ENCODE assay signal across 33 mouse cellular contexts in the genomic region with DNA sequence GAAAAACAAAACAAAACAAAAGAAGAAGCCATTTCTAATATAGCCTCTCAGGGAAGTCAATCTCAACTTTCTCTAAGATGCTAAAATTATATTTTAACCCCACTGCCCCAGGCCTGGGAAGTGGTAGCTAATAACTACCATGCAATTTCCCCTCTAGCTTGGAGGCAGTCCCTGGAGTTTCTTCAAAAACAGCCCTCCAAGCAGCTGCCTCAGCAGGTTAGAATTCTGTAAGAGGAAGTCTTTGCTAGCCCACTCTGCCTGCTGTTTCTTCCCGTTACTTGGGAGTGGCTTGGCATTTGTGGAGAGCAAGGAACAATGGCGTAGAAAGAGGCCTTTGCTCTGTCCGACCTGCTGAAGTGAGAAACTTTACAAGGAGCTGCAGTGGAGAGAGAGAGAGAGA. TPM values are rescaled to one million over a fixed set of nuclear protein-coding genes. Genes with fewer than 3 reads are reported as not detected.
DNase-seq lines count a peak whose midpoint lies in the region; ATAC-seq and TF ChIP-seq lines count a peak whose summit lies in the region.
"Had no signal": no experiment of that assay in that cellular context is flagged by ENCODE, and none has a peak within 500 bp of the region (broad histone marks: within the 10 kb centered on the region; RNA-seq: fewer than 3 reads in every experiment).

No protein-coding gene starts in this region.

- H3K27ac ChIP-seq in spleen, adult 2 months (ENCODE audit: insufficient read depth, low read length): peak overlapping the region; percentile 66
- H3K27ac ChIP-seq: embryonic facial prominence, embryonic 12.5 days; heart, embryonic 15.5 days; hindbrain, embryonic 12.5 days; hindbrain, postnatal 0 days; layer of hippocampus, adult 2 months; left cerebral cortex, adult 2 months; limb, embryonic 13.5 days; liver, embryonic 12.5 days; midbrain, embryonic 15.5 days; neural tube, embryonic 15.5 days had no signal

- WGBS in spleen, adult 2 months: 29% methylated on average over 3 of the region's 3 CpGs

- no peaks in the 10 kb centered on the region for H3K27me3 ChIP-seq in spleen, adult 2 months (ENCODE audit: control insufficient read depth, insufficient read depth, low read length)
- H3K27me3 ChIP-seq: CH12.LX; embryonic facial prominence, embryonic 12.5 days; heart, embryonic 15.5 days; hindbrain, embryonic 12.5 days; limb, embryonic 13.5 days; liver, embryonic 12.5 days; midbrain, embryonic 15.5 days; neural tube, embryonic 15.5 days had no signal

- ATAC-seq in granulocyte monocyte progenitor cell, adult 5-6 weeks (replicated peaks; ENCODE audit: poor library complexity, severe bottlenecking): peak; percentile 79
- ATAC-seq: forebrain, embryonic 14.5 days; hindbrain, postnatal 0 days; intestine, embryonic 16.5 days; liver, embryonic 12.5 days; lung, postnatal 0 days; midbrain, embryonic 15.5 days had no signal

- H3K36me3 ChIP-seq in spleen, adult 2 months (ENCODE audit: control insufficient read depth, insufficient read depth, low read length): no peaks in the 10 kb centered on the region
- H3K36me3 ChIP-seq: embryonic facial prominence, embryonic 12.5 days; heart, embryonic 15.5 days; hindbrain, embryonic 12.5 days; limb, embryonic 13.5 days; liver, embryonic 12.5 days; midbrain, embryonic 15.5 days; neural tube, embryonic 15.5 days had no signal

- no peak for DNase-seq in spleen, adult 2 months (ENCODE audit: low read depth in 1 of 2, low spot score in 2 of 2)
- no peak for DNase-seq in spleen, postnatal 14 days (ENCODE audit: low spot score in 2 of 2)
- DNase-seq in ZHBTc4 (ENCODE audit: low read depth, low spot score): peak; percentile 25
- DNase-seq in gastrocnemius, postnatal 25 days: no peak
- DNase-seq in adrenal gland, postnatal 14 days: no peak
- no peak for DNase-seq in kidney, adult 8-10 months
- DNase-seq: adrenal gland, postnatal 10 days; cerebellum, adult 2 months; cerebellum, postnatal 25 days; embryo, embryonic 11 days; gastrocnemius, postnatal 36 days; kidney, postnatal 14 days; lung, adult 18-20 months; lung, postnatal 4 days; retina, postnatal 1 day; right cerebral cortex, postnatal 14 days had no signal

- no peak for TF ChIP-seq POLR2A in spleen, adult 2 months (IDR thresholded peaks at IDR 0.05; ENCODE audit: low read depth, low read length)

- TF ChIP-seq CTCF in spleen, adult 2 months (IDR thresholded peaks at IDR 0.05; ENCODE audit: extremely low read depth, insufficient read depth, insufficient read length, insufficient replicate concordance): no peak

- H3K4me1 ChIP-seq in spleen, adult 2 months (ENCODE audit: control insufficient read depth, insufficient read depth, insufficient read length): peaks cover 4% of the 10 kb centered on the region; the same call in 1 of the 2 replicates
- H3K4me1 ChIP-seq: embryonic facial prominence, embryonic 12.5 days; heart, embryonic 15.5 days; hindbrain, embryonic 12.5 days; limb, embryonic 13.5 days; liver, embryonic 12.5 days; midbrain, embryonic 15.5 days; neural tube, embryonic 15.5 days had no signal

- H3K4me3 ChIP-seq in spleen, adult 2 months (ENCODE audit: extremely low read depth, insufficient read depth, insufficient read length): no peak overlapping the region
- H3K4me3 ChIP-seq: embryonic facial prominence, embryonic 12.5 days; heart, embryonic 15.5 days; hindbrain, embryonic 12.5 days; layer of hippocampus, adult 2 months; left cerebral cortex, adult 2 months; limb, embryonic 13.5 days; liver, embryonic 12.5 days; midbrain, embryonic 15.5 days; neural tube, embryonic 15.5 days had no signal

RNA-seq across cellular contexts. Expression of a gene that starts 24.7 kb away (rescaled TPM):
- 1.7 and 2.0 TPM in 2 replicates for polyA plus RNA-seq in spleen, adult 2 months (2012; rRNA removed)
- 0.21 TPM in 1 of 2 replicates, not detected in the other for total RNA-seq in granulocyte monocyte progenitor cell, adult 5-6 weeks (2014; fragmentation: Nextera tagmentation)
- 0.05 TPM in 1 of 2 replicates, not detected in the other for total RNA-seq in granulocyte monocyte progenitor cell, adult 5-6 weeks (2017)
- total RNA-seq in gastrocnemius, postnatal 25 days (2021): not detected
- 0.11 and 0.49 TPM in 2 replicates for total RNA-seq in adrenal gland, postnatal 14 days (2021)
- total RNA-seq: left cerebral cortex, postnatal 36 days had no signal
- polyA plus RNA-seq: forebrain, embryonic 14.5 days; kidney, embryonic 14.5 days had no signal

RNA-seq across cellular contexts. Expression of a gene that starts 24.8 kb away (rescaled TPM):
- polyA plus RNA-seq in spleen, adult 2 months (2012; rRNA removed): 6.0 and 6.9 TPM in 2 replicates
- total RNA-seq in granulocyte monocyte progenitor cell, adult 5-6 weeks (2014; fragmentation: Nextera tagmentation): 23.5 and 28.7 TPM in 2 replicates
- total RNA-seq in granulocyte monocyte progenitor cell, adult 5-6 weeks (2017): 21.6 and 26.2 TPM in 2 replicates
- 10 to 100 TPM; 23.5 to 26.4 TPM for total RNA-seq in gastrocnemius, postnatal 25 days (2021)
- total RNA-seq in adrenal gland, postnatal 14 days (2021): 45.2 and 50.7 TPM in 2 replicates

RNA-seq across cellular contexts. Expression of a gene that starts 46.4 kb away (rescaled TPM):
- polyA plus RNA-seq in spleen, adult 2 months (2012; rRNA removed): 61.4 and 111 TPM in 2 replicates
- total RNA-seq in granulocyte monocyte progenitor cell, adult 5-6 weeks (2014; fragmentation: Nextera tagmentation): 113 and 174 TPM in 2 replicates
- total RNA-seq in granulocyte monocyte progenitor cell, adult 5-6 weeks (2017): 211 and 237 TPM in 2 replicates
- total RNA-seq in gastrocnemius, postnatal 25 days (2021): 10 to 100 TPM; 14.7 to 16.1 TPM
- 72.2 and 72.4 TPM in 2 replicates for total RNA-seq in adrenal gland, postnatal 14 days (2021)
